Mouse (Mus musculus) liver, embryonic 11.5 days (tissue): ENCODE data around the gene Mrpl35. TPM values are rescaled to one million over a fixed set of nuclear protein-coding genes. Genes with fewer than 3 reads are reported as not detected.
"Not testable (repeated sequence)": the region's sequence is repeated elsewhere in the genome, so short reads cannot be mapped to it uniquely, and the experiment has no call there.

Experiments used
- ATAC-seq: fragments of 200-750 bp; cut with Nextera tagmentation; replicated peaks from 2 replicates; pipeline ENCODE4 v1.8.0; 2017; ENCODE audit warnings: moderate number of reproducible peaks, mild to moderate bottlenecking, moderate TSS enrichment, moderate library complexity; ENCODE audit not compliant: low FRiP score
- DNase-seq: peaks from one replicate; pipeline ENCODE4 v3.0.0-alpha.2; 2017; ENCODE audit warnings: low spot score
- H3K27ac ChIP-seq: fragments of 300-500 bp; sonication (generic); 2 replicates; pipeline ENCODE4 v1.5.1; 2014; ENCODE audit warnings: mild to moderate bottlenecking, low read depth, low read length, control low read depth
- H3K27me3 ChIP-seq: fragments of 300-500 bp; sonication (generic); replicated peaks from 2 replicates; pipeline ENCODE4 v1.6.1; 2014; ENCODE audit warnings: low read length, mixed read lengths; ENCODE audit not compliant: control insufficient read depth, insufficient read depth
- H3K36me3 ChIP-seq: fragments of 300-500 bp; sonication (generic); 2 replicates; pipeline ENCODE4 v1.6.1; 2014; ENCODE audit warnings: mild to moderate bottlenecking, low read length, moderate library complexity, mixed read lengths; ENCODE audit not compliant: control insufficient read depth, insufficient read depth
- H3K4me1 ChIP-seq: fragments of 300-500 bp; sonication (generic); replicated peaks from 2 replicates; pipeline ENCODE4 v1.6.1; 2014; ENCODE audit warnings: low read length, mixed read lengths; ENCODE audit not compliant: control insufficient read depth, insufficient read depth
- H3K4me2 ChIP-seq: fragments of 300-500 bp; sonication (generic); 2 replicates; pipeline ENCODE4 v1.6.1; 2014; ENCODE audit warnings: mild to moderate bottlenecking, control low read depth, moderate library complexity
- H3K4me3 ChIP-seq: fragments of 300-500 bp; sonication (generic); 2 replicates; pipeline ENCODE4 v1.5.1; 2014; ENCODE audit warnings: low read depth, low read length, control low read depth
- H3K9ac ChIP-seq: fragments of 300-500 bp; sonication (generic); 2 replicates; pipeline ENCODE4 v1.6.1; 2014; ENCODE audit warnings: low read depth, low read length, control low read depth
- H3K9me3 ChIP-seq: fragments of 300-500 bp; sonication (generic); 2 replicates; pipeline ENCODE4 v1.6.1; 2016; ENCODE audit warnings: low read length, inconsistent platforms, mixed read lengths; ENCODE audit not compliant: control insufficient read depth
- WGBS: fragments of 180-500 bp; shearing (Covaris S2); extraction: QIAGEN DNeasy Blood & Tissue Kit; methylation state at CpG from one replicate; pipeline ENCODE4 v1.1.7; 2014; 5-methylcytosine and 5-hydroxymethylcytosine counted together
- polyA plus RNA-seq: library from polyadenylated mRNA; unstranded; fragments of >200 nt; fragmentation: Nextera tagmentation; extraction: Ambion mirVana; gene quantifications from 2 replicates; pipeline ENCODE4 v1.2.1, GENCODE M21; 2014

The Mrpl35 gene
- polyA plus RNA-seq, result 110 and 111 TPM in 2 replicates

DNA sequence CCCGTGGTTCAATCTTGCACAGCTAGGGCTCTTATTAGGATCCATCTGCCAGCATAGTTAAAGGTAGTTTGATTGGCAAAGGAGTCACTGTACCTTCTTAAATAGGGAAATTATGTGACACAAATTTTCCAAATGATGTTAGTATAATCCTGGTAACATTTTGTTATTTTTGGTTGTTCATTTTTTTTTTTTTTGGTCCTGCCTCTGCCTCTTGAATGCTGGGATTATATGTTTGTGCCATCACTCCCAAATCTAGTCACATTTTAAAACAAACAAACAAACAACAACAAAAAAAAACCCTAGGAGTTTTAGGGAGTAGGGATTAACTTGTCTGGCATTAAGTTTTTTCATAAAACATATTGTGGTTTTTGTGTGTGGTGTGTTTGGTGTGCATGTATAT, at the start of gene Mrpl35:
Gene Mrpl35 (minus strand): TSS at position 101 of the 400 bp plus-strand sequence.
- Histone ChIP-seq H3K36me3 (no peaks in the 10 kb centered on the region), H3K4me1 (peaks cover 10% of the 10 kb centered on the region), H3K9ac (no peak within 1 kb of the TSS), H3K4me2 (no peak within 1 kb of the TSS), H3K27me3 (no peaks in the 10 kb centered on the region), H3K4me3 (no peak within 1 kb of the TSS), H3K9me3 (no peaks in the 10 kb centered on the region), H3K27ac (no peak within 1 kb of the TSS)
- ATAC-seq, result no peak
- DNase-seq, result no peak
- WGBS, result 38% methylated on average over 1 of the region's 1 CpGs

DNA sequence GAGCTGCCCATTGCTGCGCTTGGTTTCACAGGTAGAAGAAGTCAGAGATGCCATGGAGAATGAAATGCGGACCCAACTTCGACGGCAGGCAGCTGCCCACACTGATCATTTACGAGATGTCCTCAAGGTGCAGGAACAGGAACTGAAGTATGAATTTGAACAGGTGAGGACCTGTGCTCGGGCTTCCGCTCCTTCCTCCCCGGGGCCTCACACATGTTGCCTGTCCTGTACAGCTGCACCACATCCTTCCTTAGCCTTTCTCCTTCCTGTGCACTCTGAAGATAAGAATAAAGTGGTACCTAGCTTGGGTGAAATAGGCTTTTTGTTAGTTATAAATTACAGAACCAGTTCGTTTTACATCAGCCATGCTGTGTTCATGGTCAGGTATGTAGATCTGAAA, 44.6 kb upstream of the Mrpl35 start:
- DNase-seq (no peak), ATAC-seq (no peak)
- WGBS, result 82% methylated on average over 9 of the region's 9 CpGs
- Histone ChIP-seq H3K4me1 (no peaks in the 10 kb centered on the region), H3K9ac (no peak overlapping the region), H3K4me3 (no peak overlapping the region), H3K4me2 (no peak overlapping the region), H3K27ac (no peak overlapping the region), H3K9me3 (no peaks in the 10 kb centered on the region), H3K27me3 (no peaks in the 10 kb centered on the region), H3K36me3 (peaks cover 43% of the 10 kb centered on the region)

DNA sequence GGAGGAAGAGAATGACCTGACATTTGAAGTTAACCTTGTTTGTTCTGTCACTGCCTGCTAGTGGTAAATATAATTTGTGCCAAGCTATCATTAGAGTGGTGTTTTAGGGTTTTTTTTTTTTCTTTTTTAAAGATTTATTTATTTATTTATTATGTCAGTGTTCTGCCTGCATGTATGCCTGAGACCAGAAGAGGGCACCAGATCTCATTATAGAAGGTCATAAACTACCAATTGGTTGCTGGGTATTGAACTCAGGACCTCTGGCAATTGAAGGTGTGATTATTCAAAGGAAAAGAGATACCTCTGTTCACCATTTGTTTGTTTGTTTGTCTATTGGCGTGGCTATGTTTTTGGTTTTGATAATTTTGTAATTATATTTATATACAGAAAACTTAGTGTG, 42.0 kb upstream of the Mrpl35 start:
- H3K36me3 ChIP-seq, result peaks cover 39% of the 10 kb centered on the region
- no peak for DNase-seq
- WGBS, result 79% methylated on average over 1 of the region's 1 CpGs

DNA sequence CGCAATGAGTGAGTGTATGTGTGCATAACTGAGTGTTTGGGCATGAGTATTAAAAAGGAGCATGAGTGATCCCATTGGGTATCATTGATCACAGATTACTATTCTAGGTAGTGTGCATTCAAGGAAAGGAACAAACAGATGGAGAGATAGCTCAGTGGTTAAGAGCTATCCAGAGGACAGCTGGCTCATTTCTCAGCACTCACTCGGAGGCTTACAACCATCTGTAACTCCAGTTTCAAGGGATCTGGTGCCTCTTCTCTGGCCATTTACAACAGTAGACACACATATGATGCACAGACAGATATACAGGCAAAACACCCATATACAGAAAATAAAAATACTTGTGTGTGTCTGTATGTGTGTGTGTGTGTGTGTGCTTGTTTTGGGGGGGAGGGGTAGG, 41.0 kb upstream of the Mrpl35 start:
- Histone ChIP-seq H3K36me3 (peaks cover 46% of the 10 kb centered on the region), H3K27ac (no peak overlapping the region), H3K9me3 (no peaks in the 10 kb centered on the region), H3K4me1 (no peaks in the 10 kb centered on the region), H3K27me3 (no peaks in the 10 kb centered on the region), H3K4me3 (no peak overlapping the region), H3K4me2 (no peak overlapping the region), H3K9ac (no peak overlapping the region)
- 91% methylated on average over 2 of the region's 2 CpGs for WGBS
- no peak for DNase-seq
- ATAC-seq, result no peak

More for the DNA sequence above, 42.0 kb upstream of the Mrpl35 start:
- Histone ChIP-seq H3K9ac (no peak overlapping the region), H3K9me3 (no peaks in the 10 kb centered on the region), H3K27me3 (no peaks in the 10 kb centered on the region), H3K4me2 (no peak overlapping the region), H3K4me3 (no peak overlapping the region), H3K4me1 (no peaks in the 10 kb centered on the region), H3K27ac (no peak overlapping the region)
- ATAC-seq, result no peak

DNA sequence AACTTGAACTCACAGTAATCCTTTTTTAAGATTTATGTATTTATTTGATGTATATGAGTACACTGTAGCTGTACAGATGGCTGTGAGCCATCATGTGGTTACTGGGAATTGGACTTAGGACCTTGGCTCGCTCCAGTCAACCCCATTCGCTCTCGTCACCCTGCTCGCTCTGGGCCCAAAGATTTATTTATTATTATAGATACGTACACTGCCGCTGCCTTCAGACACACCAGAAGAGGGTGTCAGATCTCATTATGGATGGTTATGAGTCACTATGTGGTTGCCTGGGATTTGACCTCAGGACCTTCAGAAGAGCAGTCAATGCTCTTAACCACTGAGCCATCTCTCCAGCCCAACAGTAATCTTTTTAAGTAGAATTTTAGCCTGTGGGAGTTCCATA, 20.1 kb upstream of the Mrpl35 start:
- not testable (repeated sequence) for H3K4me3 ChIP-seq, H3K4me2 ChIP-seq, H3K9ac ChIP-seq, H3K9me3 ChIP-seq, H3K27me3 ChIP-seq, ATAC-seq, H3K4me1 ChIP-seq, H3K27ac ChIP-seq, DNase-seq
- H3K36me3 ChIP-seq, result peaks cover 18% of the 10 kb centered on the region; the same call in 1 of the 2 replicates
- WGBS, result 88% methylated on average over 6 of the region's 6 CpGs

DNA sequence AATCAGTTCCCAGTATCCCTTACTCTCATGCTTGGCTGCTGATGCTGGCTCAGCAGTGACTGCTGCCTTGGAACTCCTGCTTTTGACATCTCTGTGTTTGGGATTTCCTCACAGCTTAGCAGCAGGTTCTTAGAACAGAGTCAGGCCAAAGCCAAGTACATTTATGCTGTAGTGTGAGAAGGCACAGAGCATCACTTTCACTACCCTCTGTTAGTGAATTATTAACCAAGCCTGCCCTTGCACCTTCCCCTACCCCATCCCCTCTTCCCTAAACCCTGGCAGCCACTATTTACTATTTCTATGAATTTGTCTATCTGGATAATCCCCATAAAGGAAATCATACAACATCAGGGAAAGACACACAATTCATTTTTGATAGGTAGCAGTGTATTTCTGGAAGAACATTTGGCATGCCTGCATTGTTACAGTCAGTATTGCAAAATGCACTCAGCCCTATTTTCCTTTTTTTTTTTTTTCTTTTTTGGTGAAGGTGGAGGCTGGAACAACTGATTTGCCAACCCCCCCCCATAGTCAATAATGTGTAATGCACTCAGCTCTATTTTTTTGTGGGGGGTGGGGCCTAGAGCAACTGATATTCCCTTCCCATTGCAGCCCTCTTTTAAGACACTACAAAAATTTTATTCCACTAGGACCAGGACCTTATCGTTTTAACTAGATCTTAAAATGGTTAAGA, 14.0 kb upstream of the Mrpl35 start:
- H3K4me3 ChIP-seq, result no peak overlapping the region
- DNase-seq (no peak), ATAC-seq (peak; percentile 57; the same call in 1 of the 2 replicates)
- WGBS, result 86% methylated on average over 1 of the region's 1 CpGs
- H3K36me3 ChIP-seq, result peaks cover 5% of the 10 kb centered on the region; the same call in 1 of the 2 replicates
- H3K9ac ChIP-seq, result no peak overlapping the region
- H3K9me3 ChIP-seq, result no peaks in the 10 kb centered on the region
- H3K27me3 ChIP-seq, result no peaks in the 10 kb centered on the region
- no peak overlapping the region for H3K27ac ChIP-seq
- peak overlapping the region; percentile 19; the same call in 1 of the 2 replicates for H3K4me2 ChIP-seq
- H3K4me1 ChIP-seq, result peaks cover 9% of the 10 kb centered on the region

DNA sequence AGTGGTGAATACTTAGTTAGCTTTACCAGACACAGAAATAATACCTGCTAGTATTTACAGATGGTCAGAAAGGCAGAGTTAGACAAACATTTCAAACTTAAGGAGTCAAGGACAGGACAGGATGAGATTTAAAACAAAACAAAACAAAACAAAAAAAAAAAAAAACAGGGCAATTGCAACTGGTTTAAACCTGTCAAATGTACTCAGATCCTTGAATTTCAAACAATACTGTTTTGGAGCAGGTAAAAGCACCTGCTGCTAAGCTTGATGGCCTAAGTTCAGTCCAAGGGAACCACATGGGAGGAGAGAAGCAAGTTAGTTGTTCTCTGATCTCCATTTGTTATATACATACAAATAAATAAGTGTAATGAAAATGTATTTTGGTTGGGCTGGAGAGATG, 13.0 kb upstream of the Mrpl35 start:
- Histone ChIP-seq H3K4me1 (peaks cover 9% of the 10 kb centered on the region), H3K36me3 (peaks cover 6% of the 10 kb centered on the region; the same call in 1 of the 2 replicates), H3K27me3 (no peaks in the 10 kb centered on the region), H3K9ac (no peak overlapping the region), H3K4me2 (no peak overlapping the region), H3K9me3 (no peaks in the 10 kb centered on the region), H3K4me3 (no peak overlapping the region), H3K27ac (no peak overlapping the region)
- DNase-seq (no peak), ATAC-seq (no peak)

DNA sequence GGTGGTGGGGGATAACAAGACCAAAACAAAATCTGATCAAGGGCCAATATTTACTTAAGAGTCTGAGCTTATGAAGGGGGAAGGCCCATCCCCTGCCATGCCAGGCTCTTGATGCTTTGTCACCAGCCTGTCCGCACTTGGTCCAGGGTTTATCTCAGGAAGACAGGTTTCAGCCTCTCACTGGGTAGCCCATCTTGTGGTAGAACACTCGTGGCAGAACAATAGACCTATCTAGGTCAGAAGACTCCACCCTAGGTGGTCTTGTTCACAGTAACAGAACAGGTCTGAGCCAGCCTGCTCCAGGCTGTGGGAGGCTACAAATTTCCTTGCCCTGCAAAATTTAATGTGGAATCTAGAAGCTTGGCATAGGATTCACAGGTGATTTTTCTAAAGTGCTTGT, 10.0 kb upstream of the Mrpl35 start:
- no peak overlapping the region for H3K9ac ChIP-seq
- ATAC-seq, result peak; percentile 58

DNA sequence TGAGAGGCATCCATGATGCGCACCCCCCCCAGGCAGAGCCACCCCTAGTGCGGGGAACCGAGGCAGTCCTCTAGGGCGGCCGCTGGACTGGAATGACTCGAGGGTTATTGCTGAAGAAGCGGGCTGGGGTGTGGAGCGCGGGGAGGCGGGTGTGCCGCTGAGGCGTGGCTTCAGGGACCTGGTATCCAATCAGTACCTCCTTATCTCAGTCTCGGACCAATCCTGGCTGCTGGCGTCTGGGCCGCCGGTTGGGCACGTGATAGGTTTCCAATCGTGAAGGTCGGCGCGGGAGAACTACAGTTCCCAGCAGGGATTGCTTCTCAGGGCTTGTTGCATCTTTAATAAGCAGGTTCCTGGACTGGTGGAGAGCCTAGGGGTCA, 4.8 kb upstream of the Mrpl35 start:
- H3K36me3 ChIP-seq, result peaks cover 7% of the 10 kb centered on the region; the same call in 1 of the 2 replicates
- H3K4me2 ChIP-seq, result peak overlapping the region; percentile 66
- H3K27me3 ChIP-seq, result no peaks in the 10 kb centered on the region
- WGBS, result under 1% methylated on average over 21 of the region's 21 CpGs
- ATAC-seq (peak; percentile 98), DNase-seq (peak; percentile 88)
- H3K27ac ChIP-seq, result peak overlapping the region; percentile 98
- peaks cover 18% of the 10 kb centered on the region for H3K4me1 ChIP-seq
- peak overlapping the region; percentile 99 for H3K9ac ChIP-seq
- H3K9me3 ChIP-seq, result no peaks in the 10 kb centered on the region
- H3K4me3 ChIP-seq, result peak overlapping the region; percentile 99

More for the DNA sequence above, 10.0 kb upstream of the Mrpl35 start:
- Histone ChIP-seq H3K9me3 (no peaks in the 10 kb centered on the region), H3K27me3 (no peaks in the 10 kb centered on the region), H3K4me2 (no peak overlapping the region), H3K4me1 (peaks cover 17% of the 10 kb centered on the region), H3K4me3 (no peak overlapping the region), H3K36me3 (peaks cover 9% of the 10 kb centered on the region; the same call in 1 of the 2 replicates), H3K27ac (no peak overlapping the region)
- 39% methylated on average over 2 of the region's 2 CpGs for WGBS
- DNase-seq, result no peak
